Mouse (Mus musculus) mouse embryonic stem cell (cell line): ENCODE results near the gene Rep15.

Experiments used
- in situ Hi-C, 2 experiments: fragments of 300-500 bp; cut with MboI; formaldehyde crosslinking; loops; 1 replicate in 1 of 2; 3 replicates in 1 of 2; pipeline ENCODE4 v1.14.3; 2019 to 2020; ENCODE audit warnings: low sequenced_read_pairs in 2 of 2, low pct_unique_long_range_greater_than_20kb in 1 of 2, mixed read lengths in 1 of 2; ENCODE audit not compliant: unreplicated experiment in 1 of 2

The Rep15 gene

DNA sequence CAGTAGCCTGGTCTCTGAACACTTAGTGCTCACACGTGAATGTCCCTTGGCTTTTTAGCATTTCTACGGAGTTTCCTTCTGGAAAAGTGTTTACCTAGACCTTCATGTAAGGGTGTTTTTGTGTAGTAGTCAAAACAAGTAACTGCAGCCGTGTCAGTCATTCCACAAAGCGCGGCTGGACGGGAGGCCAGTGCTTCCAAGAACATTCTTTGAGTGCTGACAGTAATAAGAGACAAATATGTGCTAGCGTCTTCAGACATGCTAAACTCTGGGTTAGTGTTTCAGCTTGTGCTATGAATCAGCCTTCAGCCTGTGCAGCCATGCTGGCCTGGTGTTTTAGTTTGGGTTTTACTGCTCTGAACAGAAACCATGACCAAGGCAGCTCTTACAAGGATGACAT lies 30.3 kb downstream of the Rep15 start:
- in situ Hi-C loops, result no loop called here

DNA sequence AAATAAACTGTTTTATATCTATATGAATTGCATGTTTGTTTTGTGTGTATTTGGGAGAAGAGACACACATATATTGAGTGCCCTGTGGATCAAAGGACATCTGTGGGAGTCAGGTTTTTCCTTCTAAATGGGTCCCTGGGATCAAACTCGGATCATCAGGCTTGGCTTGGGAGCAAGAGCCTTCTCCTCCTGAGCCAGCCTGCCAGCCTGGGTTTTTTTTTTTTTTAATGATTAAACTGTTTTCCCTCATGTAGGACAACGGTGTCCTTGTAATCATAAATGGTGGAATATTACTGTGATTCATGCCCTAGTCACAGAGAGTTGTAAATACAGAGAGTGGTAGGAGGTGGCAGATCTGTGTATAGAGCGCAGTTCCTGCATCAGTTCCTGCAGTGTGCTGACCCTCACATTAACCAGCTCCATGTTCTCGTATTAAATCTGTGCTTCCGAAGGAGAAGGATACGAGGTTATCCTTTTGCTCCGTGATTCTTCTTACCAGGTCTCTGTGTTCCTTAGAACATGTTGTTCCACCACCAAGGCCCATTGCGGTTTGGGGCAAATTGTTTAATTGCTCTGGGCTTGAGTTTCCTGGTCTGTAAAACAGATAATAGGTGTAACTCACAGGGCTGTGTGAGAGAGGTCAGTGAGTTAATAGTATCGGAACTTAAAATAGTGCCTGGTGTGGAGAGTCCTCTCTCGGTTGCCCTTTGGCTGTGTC lies 32.0 kb downstream of the Rep15 start:
- in situ Hi-C loops, result no loop called here

DNA sequence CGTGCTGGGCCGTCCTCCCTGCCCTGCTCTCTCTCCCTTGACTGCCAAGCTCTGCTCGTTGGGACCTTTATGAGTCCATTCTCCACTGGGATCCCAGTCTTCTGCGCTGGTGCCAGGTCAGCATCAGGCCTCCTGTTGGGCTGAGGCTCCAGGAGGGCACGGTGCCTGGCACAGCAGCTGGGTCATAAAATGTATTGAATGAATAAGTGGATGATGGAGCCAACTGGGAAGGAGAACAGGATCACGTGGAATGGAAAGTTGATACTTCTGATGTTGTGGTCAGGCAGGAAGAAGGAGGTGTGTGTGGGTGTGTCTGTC lies 32.5 kb downstream of the Rep15 start:
- in situ Hi-C loops, result no loop called here

DNA sequence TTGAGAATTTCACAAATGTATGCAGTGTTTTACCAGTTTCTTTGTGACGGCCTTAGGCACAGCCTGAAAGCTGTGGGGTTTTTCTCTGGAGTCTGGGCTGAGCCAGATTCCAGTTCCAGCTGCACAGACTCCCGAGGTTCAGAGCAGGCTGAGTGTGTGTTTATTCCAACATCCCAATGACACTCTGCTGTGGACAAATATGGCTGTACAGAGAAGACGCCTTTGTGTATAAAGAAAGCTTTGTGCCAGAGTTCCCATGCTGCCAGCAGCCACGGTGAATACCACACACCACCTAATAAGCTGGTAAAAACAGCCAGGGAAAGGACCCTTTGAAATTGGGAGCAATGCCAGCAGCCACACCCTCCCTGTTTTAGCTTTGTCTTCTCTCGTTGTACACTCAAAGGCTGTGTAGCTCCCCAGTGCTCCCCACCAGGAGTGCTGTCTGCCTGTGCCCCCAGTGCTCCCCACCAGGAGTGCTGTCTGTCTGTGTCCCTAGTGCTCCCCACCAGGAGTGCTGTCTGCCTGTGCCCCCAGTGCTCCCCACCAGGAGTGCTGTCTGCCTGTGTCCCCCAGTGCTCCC lies 43.5 kb downstream of the Rep15 start:
- in situ Hi-C loops, result loop anchor here (25.0 kb wide), 2 partner anchors 439 to 1911 kb away; partner anchors contain the start of genes Med21 (in 1 of the 2) and Tm7sf3 (in 1 of the 2)

- in situ Hi-C loops, result loop anchor here (25.0 kb wide), 2 partner anchors 440 to 1910 kb away; partner anchors contain the start of genes Med21 (in 1 of the 2) and Tm7sf3 (in 1 of the 2)
Measured at GRCm38 (mm10) chr6:147076878-147077277, 44.5 kb downstream of the Rep15 start.

GRCm38 (mm10) chr6:147079919-147080318 lies 47.5 kb downstream of the Rep15 start:
- in situ Hi-C loops, result loop anchor here (25.0 kb wide), 2 partner anchors 443 to 1907 kb away; partner anchors contain the start of genes Med21 (in 1 of the 2) and Tm7sf3 (in 1 of the 2)
